Mouse (Mus musculus) c-Kit-negative CD71-positive TER-119-positive erythroid progenitor cells, embryonic 14.5 days (primary cell): ENCODE measurements around the gene Upk1a.
A peak's percentile ranks its signal among the peaks of the same experiment; 100 is the strongest.

ENCODE experiments used
- DNase-seq: peaks from one replicate; pipeline ENCODE4 v3.0.0-alpha.2; 2013; ENCODE audit warnings: low read depth, low spot score

Upk1a gene

GRCm38 (mm10) chr7:30604424-30604823 lies 8.2 kb downstream of the Upk1a start:
- DNase-seq: no peak

DNA sequence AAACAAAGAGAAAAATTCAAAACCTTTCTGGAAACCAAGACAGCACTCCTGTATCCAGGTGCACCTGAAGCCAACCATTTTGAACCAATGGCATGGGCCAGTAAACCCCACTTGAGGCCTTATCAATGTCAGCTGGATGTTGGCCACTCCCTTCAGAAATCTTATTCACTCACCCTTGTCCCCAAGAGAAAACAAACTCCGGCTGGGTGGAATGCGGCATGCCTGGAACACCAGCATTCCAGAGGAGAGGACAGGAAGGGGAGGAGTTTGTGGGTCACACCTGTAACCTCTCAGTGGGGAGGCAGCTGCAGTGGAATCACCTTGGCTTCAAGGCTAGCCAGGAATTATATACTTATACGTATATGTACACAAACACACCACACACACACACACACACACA lies 10.1 kb downstream of the Upk1a start:
- DNase-seq: no peak

- DNase-seq: no peak
Measured at GRCm38 (mm10) chr7:30600651-30601050, 12.0 kb downstream of the Upk1a start.

GRCm38 (mm10) chr7:30599933-30600353 lies 12.7 kb downstream of the Upk1a start:
- peak; percentile 66 for DNase-seq

- DNase-seq: no peak
Measured at GRCm38 (mm10) chr7:30598786-30599185, 13.9 kb downstream of the Upk1a start, which contains the start of gene Zbtb32. Zbtb32 (minus strand) TSS chr7:30598909.

GRCm38 (mm10) chr7:30596811-30597210 lies 15.8 kb downstream of the Upk1a start:
- no peak for DNase-seq

- no peak for DNase-seq
Measured at GRCm38 (mm10) chr7:30596093-30596492, 16.6 kb downstream of the Upk1a start.

- no peak for DNase-seq
Measured at GRCm38 (mm10) chr7:30594510-30595024, 18.1 kb downstream of the Upk1a start.

GRCm38 (mm10) chr7:30593579-30594509 lies 18.8 kb downstream of the Upk1a start:
- DNase-seq: no peak

GRCm38 (mm10) chr7:30592772-30593423 lies 19.7 kb downstream of the Upk1a start:
- DNase-seq: no peak

DNA sequence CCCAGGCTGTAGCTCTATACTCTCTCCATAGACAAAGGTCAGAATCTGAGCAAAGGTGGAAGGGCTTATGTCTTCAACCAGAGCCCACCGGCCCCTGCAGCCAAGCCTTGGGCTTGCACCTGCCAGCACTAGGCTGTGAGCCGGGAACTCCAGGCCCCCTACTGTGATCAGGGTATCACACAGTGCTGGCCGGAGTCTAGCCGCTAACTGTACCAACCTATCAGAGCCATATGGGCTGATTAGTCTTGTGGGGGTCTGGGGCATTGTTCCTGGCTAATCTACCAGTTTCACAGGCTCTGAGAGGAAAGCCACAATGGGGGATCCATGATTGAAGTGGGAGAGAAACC lies 21.1 kb downstream of the Upk1a start:
- DNase-seq: no peak

GRCm38 (mm10) chr7:30590927-30591604 lies 21.6 kb downstream of the Upk1a start:
- no peak for DNase-seq

DNA sequence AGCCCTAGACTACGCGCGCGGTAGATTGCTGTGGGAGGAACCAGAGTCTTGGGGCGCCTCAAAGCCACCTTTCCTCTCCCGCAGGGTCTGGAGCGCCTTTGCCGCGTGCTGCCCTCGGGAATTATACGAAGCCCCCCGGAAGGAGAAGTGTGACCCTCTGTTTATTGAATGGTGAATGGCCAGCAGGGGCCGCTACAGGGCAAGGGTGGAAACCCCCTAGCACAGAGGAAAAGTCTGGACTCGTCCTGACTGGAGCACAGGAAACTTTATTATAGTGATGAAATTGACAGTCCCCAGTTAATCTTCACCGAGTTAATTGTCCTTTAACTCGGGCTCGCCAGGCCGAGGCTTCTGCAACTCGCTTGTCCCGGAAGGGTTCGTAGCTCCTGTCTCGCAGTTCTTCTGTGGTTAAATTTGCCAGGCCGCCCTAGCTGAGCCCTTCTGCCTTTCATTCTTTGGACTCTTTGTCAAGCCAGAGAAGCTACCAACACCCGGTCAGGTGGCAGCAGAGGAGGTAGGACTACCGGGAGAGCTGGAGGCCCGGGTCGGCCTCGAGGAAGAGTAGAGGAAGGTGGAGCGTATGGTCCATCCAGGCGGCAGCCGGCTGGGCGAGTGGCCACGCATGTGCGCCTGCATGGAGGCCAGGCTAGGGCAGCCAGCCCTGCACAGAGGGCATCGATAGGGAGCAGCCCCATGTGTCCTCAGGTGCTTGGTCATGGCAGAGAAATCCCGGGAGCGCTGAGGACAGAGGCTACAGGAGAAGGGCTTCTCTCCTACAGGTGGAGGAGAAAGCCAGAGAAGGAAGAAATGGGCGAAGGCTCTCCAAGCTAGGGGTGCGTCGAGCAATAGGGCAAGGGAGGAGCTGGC lies 23.0 kb downstream of the Upk1a start:
- peak; percentile 60 for DNase-seq

GRCm38 (mm10) chr7:30588676-30589434 lies 23.8 kb downstream of the Upk1a start, which contains the start of gene Kmt2b:
Kmt2b (minus strand) TSS chr7:30588726.
- peak; percentile 88 for DNase-seq

DNA sequence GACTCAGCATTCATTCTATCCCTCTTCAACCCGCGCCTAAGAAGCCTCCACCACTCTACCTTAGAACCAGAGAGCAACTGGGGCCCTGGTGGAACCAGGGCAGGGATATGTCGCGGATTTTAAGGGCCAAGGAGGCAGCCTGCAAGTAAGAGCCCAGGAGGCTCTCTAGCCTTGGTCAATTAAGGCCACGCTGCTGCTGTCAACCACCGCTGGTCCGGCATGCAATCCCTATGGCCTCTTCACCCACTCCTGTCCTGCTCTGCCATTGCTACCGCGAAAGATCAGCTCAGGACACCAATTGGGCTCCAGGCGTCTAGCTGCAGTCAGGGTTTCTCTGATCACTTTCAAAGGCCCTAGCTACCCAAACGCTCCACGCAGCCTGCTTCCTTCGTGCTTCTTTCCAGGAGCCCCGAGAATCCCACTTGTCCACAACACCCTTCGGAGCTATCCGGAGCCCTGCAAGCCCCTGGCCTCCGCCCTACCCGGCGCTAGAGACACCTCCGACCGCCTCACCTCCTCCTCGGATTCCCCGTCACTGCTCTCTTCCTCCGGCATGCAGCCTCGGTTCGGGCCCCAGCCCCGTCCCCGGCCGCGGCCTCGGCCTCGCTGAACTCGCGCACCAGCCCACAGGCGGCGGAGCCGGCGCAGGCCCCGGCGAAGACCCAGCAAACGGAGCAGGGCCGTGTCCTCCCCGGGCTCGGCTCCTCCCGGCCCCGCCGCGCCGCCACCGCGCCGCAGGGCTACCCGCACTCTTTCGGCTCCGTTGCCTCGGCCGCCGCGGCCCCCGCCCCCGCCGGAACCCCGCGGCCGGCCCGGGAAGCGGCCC lies 24.6 kb downstream of the Upk1a start:
- DNase-seq: peak; percentile 36

GRCm38 (mm10) chr7:30586455-30587020 lies 26.1 kb downstream of the Upk1a start:
- no peak for DNase-seq

DNA sequence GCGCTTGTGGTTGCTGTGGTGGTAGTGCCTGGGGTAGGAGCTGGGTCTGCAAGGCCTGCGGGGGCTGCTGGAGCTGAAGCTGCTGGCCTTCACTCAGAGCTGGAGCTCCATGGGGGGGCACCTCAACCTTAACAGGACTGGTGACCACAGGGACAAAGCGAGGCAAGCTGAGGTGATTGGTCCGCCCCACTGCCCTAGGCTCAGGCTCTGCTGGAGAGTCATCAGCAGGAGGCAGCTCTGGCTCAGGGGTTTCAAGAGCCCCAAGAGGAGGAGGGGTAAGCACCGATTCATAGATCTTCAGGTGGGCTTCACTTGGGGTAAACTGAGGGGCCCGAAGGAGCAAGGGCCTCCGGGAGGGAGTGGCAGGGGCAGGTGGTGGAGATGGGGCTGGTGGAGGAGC lies 27.5 kb downstream of the Upk1a start:
- no peak for DNase-seq

DNA sequence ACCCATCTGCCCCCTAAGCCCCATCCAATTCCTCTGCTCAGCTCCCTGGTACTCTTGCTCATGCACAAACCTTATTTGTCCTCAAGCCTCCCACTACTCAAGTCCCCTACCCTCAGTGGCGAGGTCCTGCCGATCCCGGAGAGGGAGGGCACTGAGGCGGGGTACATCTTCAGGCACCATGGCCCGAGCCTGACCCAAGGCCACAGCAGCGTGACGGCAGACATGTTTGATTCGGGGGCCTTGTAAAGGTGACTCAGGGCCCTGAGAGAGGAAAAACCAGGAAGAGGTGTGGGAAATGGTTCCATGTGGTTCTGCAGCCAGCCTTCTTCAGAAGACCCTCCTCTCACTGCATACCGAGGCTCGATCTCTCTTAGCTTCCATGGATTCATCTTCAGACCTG lies 28.3 kb downstream of the Upk1a start:
- DNase-seq: no peak

DNA sequence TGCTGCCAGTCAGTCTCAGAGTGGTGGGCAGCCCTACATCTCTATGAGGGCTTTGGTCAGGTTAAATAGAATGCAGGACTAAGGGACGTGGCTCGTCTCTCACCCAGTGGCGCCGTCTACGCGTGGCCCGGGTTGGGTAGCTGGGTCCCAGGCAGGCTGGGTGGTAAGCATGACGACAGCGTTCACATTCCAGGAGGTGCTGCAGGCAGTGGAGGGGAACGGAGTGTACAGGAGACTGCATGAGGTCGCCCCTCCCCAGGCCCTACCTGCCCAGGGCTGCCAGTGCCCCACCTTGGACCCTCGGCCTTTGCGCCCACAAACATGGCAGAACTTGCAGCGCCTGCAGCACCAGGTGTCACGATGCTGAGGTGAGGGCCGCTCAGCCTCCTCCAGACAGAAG lies 31.1 kb downstream of the Upk1a start:
- DNase-seq: no peak
